Mouse (Mus musculus): ENCODE data around the gene Rab11fip4. TPM values are rescaled to one million over a fixed set of nuclear protein-coding genes. Genes with fewer than 3 reads are reported as not detected.
A peak's percentile ranks its signal among the peaks of the same experiment; 100 is the strongest.

The Rab11fip4 gene
- total RNA-seq, 2 experiments from 2014 or later, result 0.23 to 0.42 TPM

DNA sequence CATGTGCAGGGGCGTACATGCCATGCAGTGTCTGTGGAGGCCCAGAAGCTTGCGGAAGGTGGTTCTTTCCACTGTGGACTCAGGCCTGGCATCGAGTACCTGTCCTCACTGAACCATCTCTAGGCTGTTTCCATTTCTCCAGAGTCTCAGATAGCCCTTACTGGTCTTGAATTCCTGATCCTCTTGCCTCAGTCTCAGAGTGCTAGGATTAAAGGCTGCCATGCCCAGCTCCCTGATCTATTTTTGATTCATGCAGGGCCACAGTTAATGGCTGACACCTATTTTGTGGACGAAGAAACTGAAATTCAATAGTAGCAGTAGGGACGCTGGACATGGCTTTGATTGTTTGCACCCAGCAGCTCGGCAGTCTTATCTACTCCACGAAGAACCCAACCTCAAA is 110.5 kb downstream of the Rab11fip4 start:
- no peak for ATAC-seq (replicated peaks; ENCODE audit: low FRiP score, poor library complexity, severe bottlenecking)

GRCm38 (mm10) chr11:79702092-79702491 is 111.1 kb downstream of the Rab11fip4 start:
- ATAC-seq (replicated peaks; ENCODE audit: low FRiP score, poor library complexity, severe bottlenecking), result no peak

- ATAC-seq (replicated peaks; ENCODE audit: low FRiP score, poor library complexity, severe bottlenecking), result peak; percentile 66
Measured at GRCm38 (mm10) chr11:79703452-79703851, 112.4 kb downstream of the Rab11fip4 start.

DNA sequence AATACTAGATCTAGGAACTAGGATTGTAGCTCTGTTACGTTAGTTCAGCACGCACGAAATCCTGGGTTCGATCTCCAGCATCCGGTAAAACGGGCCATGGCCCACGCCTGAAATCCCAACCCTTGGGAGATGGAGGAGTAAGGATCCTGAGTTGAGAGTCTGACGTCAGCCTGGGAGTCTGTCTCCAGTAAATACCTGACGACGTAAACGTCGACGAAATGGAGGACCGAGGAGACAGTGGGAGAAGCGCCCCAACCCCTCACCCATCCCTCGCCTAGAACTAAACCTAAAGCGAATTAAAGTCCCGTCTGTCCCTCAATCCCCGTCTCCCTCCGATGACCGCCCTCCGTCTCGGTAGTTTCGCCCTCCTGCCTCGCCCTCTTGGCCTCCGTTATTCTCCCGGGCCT is 112.9 kb downstream of the Rab11fip4 start:
- ATAC-seq (replicated peaks; ENCODE audit: low FRiP score, poor library complexity, severe bottlenecking), result peak; percentile 62

GRCm38 (mm10) chr11:79704318-79705150 is 113.5 kb downstream of the Rab11fip4 start:
- ATAC-seq (replicated peaks; ENCODE audit: low FRiP score, poor library complexity, severe bottlenecking), result peak; percentile 87

GRCm38 (mm10) chr11:79707084-79707483 is 116.1 kb downstream of the Rab11fip4 start:
- no peak for ATAC-seq (replicated peaks; ENCODE audit: low FRiP score, poor library complexity, severe bottlenecking)

GRCm38 (mm10) chr11:79710868-79711765 is 120.1 kb downstream of the Rab11fip4 start:
- ATAC-seq (replicated peaks; ENCODE audit: low FRiP score, poor library complexity, severe bottlenecking), result no peak

GRCm38 (mm10) chr11:79711766-79712369 is 120.9 kb downstream of the Rab11fip4 start:
- ATAC-seq (replicated peaks; ENCODE audit: low FRiP score, poor library complexity, severe bottlenecking), result no peak

DNA sequence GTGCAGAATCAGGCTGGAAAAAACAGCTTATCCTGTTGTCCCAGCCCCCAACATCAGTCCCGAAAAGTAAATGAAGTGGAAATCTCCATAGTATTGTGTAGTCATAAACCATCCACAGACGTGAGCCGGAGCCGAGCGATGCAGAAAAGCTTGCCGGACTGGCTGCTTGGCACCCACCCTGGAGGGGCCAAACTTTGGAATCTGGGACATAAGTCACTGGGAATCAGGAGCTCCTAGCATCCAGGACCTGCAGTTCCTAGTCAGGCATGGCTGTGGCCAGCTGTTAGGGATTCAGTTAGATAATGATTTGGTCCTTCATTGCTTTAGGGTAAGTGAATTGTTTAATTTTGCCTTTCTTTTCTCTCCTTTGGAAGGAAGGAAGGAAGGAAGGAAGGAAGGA is 122.2 kb downstream of the Rab11fip4 start:
- no peak for ATAC-seq (replicated peaks; ENCODE audit: low FRiP score, poor library complexity, severe bottlenecking)

DNA sequence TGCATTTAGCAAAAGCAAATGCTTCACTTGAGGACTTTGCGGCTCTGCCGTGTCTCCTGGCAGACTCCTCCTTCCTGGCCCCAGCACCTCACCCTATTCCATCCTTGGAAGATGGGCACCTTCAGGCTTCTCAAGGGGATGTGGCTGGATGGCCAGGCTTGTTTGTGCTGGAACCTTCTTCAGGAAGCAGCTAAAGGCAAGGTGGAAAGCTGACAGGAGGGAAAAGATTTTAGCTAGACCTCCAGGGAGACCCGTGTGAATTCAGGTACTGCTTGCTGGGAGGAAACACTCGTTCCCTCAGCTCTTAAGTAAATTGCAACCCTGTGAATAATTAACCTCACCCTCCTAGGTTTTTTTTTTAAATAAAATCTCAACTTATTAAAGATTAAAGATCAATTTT is 122.7 kb downstream of the Rab11fip4 start:
- ATAC-seq (replicated peaks; ENCODE audit: low FRiP score, poor library complexity, severe bottlenecking), result no peak

- ATAC-seq (replicated peaks; ENCODE audit: low FRiP score, poor library complexity, severe bottlenecking), result no peak
Measured at GRCm38 (mm10) chr11:79714082-79714742, 123.2 kb downstream of the Rab11fip4 start.

DNA sequence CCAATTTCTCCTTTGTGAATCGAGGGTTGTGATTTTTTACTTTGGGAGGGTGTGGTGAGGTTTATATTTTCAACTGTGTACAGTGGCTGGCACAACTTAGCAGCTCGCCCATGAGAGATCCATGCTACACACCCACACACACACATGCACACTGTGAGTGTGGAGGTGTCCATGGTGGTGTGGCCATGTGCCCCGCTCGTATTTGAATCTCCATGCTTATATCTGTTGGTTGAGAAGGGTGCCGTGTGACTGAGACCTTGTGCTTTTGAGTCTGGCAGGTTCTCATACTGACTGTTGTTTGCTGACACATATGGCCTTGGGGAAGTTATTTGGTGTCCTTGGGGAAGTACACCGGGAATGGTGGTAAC is 123.7 kb downstream of the Rab11fip4 start:
- ATAC-seq (replicated peaks; ENCODE audit: low FRiP score, poor library complexity, severe bottlenecking), result no peak

DNA sequence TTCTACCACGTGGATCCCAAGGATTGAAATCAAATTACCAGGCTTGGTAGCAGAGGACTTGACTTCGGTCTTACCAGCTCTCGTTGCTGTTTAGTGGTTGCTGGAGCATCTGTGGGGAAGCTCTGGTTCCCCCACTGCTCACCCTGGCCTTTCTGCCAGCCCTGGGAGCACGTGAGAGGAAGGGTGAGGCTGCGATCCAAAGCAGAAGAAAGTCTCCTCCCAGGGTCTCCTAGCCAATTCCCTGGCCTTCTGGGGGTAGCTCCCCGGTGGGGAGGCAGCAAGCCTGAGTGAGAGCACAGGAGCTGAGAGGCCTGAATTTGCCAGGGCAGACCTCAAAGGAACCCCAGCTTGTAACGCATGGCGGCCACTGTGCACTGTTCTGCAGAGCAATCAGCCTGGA is 124.3 kb downstream of the Rab11fip4 start:
- ATAC-seq (replicated peaks; ENCODE audit: low FRiP score, poor library complexity, severe bottlenecking), result no peak

- no peak for ATAC-seq (replicated peaks; ENCODE audit: low FRiP score, poor library complexity, severe bottlenecking)
Measured at GRCm38 (mm10) chr11:79715733-79716452, 124.9 kb downstream of the Rab11fip4 start.

- ATAC-seq (replicated peaks; ENCODE audit: low FRiP score, poor library complexity, severe bottlenecking), result no peak
Measured at GRCm38 (mm10) chr11:79716453-79716749, 125.4 kb downstream of the Rab11fip4 start.

DNA sequence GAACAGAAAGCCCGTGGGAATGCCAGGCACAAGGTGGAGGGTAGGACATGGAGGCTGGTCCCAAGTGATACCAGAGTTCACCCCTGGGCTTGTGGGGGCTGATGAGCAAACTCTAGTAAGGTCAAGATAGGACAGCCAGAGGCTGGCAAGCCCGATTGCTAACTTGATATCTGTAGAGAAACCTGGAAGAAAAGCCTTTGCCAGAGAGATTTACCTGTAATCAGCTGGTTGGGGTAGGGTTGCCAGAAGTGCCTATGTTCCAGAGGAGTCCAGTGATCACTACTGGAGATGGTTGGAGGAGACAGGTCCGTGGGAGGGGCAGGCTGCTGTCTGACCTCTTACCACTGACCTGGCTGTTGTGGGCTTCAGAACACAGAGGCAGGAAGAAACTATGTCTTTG is 126.3 kb downstream of the Rab11fip4 start:
- no peak for ATAC-seq (replicated peaks; ENCODE audit: low FRiP score, poor library complexity, severe bottlenecking)

GRCm38 (mm10) chr11:79717801-79718200 is 126.8 kb downstream of the Rab11fip4 start:
- no peak for ATAC-seq (replicated peaks; ENCODE audit: low FRiP score, poor library complexity, severe bottlenecking)

GRCm38 (mm10) chr11:79718202-79718601 is 127.2 kb downstream of the Rab11fip4 start:
- no peak for ATAC-seq (replicated peaks; ENCODE audit: low FRiP score, poor library complexity, severe bottlenecking)

DNA sequence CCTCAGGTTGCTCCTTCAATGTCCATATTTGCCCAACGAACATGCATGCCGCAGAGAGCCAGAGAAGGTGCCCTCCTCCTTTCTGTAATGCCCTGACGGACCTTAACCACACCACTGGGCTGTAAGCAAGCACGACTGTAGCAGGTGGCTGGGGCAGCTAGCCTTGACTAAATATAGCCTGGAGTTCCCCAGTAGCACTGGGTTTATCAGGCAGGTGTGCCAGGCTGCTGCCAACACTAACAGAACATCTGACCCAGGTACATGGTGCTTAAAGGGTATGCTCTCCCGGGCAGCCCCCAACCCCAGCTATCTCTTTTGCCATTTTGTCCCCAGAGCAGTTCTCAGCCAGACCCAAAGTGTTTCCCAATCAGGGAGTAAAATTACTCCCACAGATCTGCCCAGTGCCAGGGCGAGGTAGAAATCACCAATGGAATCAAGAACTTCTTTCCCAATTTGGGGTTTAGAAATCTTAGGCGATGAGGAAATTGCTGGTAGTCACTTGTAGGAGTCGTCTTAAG is 127.9 kb downstream of the Rab11fip4 start:
- ATAC-seq (replicated peaks; ENCODE audit: low FRiP score, poor library complexity, severe bottlenecking), result no peak
